Mouse (Mus musculus) forebrain, embryonic 14.5 days (tissue): Measurements from ENCODE around the gene Mta2. TPM values are rescaled to one million over a fixed set of nuclear protein-coding genes. Genes with fewer than 3 reads are reported as not detected.

Experiments
- ATAC-seq: fragments of 200-750 bp; cut with Nextera tagmentation; 2 replicates; pipeline ENCODE4 v1.8.0; 2017; ENCODE audit warnings: mild to moderate bottlenecking, moderate library complexity
- DNase-seq: peaks from one replicate; pipeline ENCODE4 v3.0.0-alpha.2; 2015; ENCODE audit warnings: low spot score
- H3K27ac ChIP-seq: fragments of 300-500 bp; sonication (generic); 2 replicates; pipeline ENCODE4 v1.5.1; 2014; ENCODE audit warnings: low read depth, mild to moderate bottlenecking, control low read depth, low read length, moderate library complexity
- H3K27me3 ChIP-seq: fragments of 300-500 bp; sonication (generic); replicated peaks from 2 replicates; pipeline ENCODE4 v1.6.1; 2014; ENCODE audit warnings: low read length, control low read depth, mixed read lengths; ENCODE audit not compliant: control insufficient read depth, insufficient read depth
- H3K36me3 ChIP-seq: fragments of 300-500 bp; sonication (generic); 2 replicates; pipeline ENCODE4 v1.6.1; 2014; ENCODE audit warnings: low read length, control low read depth; ENCODE audit not compliant: control insufficient read depth, insufficient read depth
- H3K4me1 ChIP-seq: fragments of 300-500 bp; sonication (generic); 2 replicates; pipeline ENCODE4 v1.6.1; 2014; ENCODE audit warnings: antibody characterized with exemption, low read length, control low read depth; ENCODE audit not compliant: control insufficient read depth, insufficient read depth
- H3K4me2 ChIP-seq: fragments of 300-500 bp; sonication (generic); 2 replicates; pipeline ENCODE4 v1.6.1; 2014; ENCODE audit warnings: mild to moderate bottlenecking, control low read depth, low read length
- H3K4me3 ChIP-seq: fragments of 300-500 bp; sonication (generic); 2 replicates; pipeline ENCODE4 v1.5.1; 2014; ENCODE audit warnings: low read depth, low read length, control low read depth
- H3K9ac ChIP-seq: fragments of 300-500 bp; sonication (generic); 2 replicates; pipeline ENCODE4 v1.6.1; 2014; ENCODE audit warnings: mild to moderate bottlenecking, low read length, control low read depth, moderate library complexity
- H3K9me3 ChIP-seq: fragments of 300-500 bp; sonication (generic); replicated peaks from 2 replicates; pipeline ENCODE4 v1.6.1; 2016; ENCODE audit warnings: low read length, control low read depth, mixed read lengths; ENCODE audit not compliant: control insufficient read depth
- WGBS: fragments of 180-500 bp; shearing (Covaris S2); extraction: QIAGEN DNeasy Blood & Tissue Kit; methylation state at CpG from one replicate; pipeline ENCODE4 v1.1.7; 2014; 5-methylcytosine and 5-hydroxymethylcytosine counted together
- polyA plus RNA-seq: library from polyadenylated mRNA; unstranded; fragments of >200 nt; fragmentation: Nextera tagmentation; extraction: Ambion mirVana; gene quantifications from 2 replicates; pipeline ENCODE4 v1.2.1, GENCODE M21; 2014

The Mta2 gene
- polyA plus RNA-seq, 1 experiment from 2014 or later: 57.1 TPM

DNA sequence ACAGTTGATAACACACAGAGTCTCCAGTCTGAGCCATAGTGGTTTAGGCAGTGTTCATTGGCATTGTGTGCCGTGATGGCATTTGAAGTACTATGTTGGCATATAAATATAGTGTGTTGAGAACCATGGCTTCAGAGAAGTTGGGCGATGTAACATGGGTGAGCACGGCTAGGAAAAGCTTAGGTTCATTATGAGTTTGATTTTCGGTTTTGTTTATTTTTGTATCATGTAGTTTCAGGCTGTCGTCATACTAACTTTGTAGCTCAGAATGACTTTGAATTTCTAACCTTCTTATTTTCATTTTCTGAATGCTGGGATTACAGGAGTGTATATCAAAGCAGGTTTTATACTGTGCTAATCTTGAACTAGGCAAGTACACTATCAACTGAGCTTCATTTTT is 38.3 kb upstream of the Mta2 start:
- Histone ChIP-seq H3K4me1 (peaks cover 10% of the 10 kb centered on the region), H3K27ac (no peak overlapping the region), H3K36me3 (peaks cover 60% of the 10 kb centered on the region), H3K9ac (no peak overlapping the region), H3K27me3 (no peaks in the 10 kb centered on the region), H3K4me3 (no peak overlapping the region), H3K4me2 (no peak overlapping the region), H3K9me3 (no peaks in the 10 kb centered on the region)
- no peak for DNase-seq
- 96% methylated on average over 5 of the region's 5 CpGs for whole genome bisulfite sequencing
- no peak for ATAC-seq

GRCm38 (mm10) chr19:8908531-8908930 is 33.1 kb upstream of the Mta2 start:
- Histone ChIP-seq H3K9ac (no peak overlapping the region), H3K36me3 (peaks cover 96% of the 10 kb centered on the region), H3K4me3 (no peak overlapping the region), H3K27me3 (no peaks in the 10 kb centered on the region), H3K4me2 (no peak overlapping the region), H3K4me1 (no peaks in the 10 kb centered on the region), H3K9me3 (no peaks in the 10 kb centered on the region), H3K27ac (no peak overlapping the region)
- DNase-seq (no peak), ATAC-seq (no peak)
- WGBS: 94% methylated on average over 6 of the region's 6 CpGs

GRCm38 (mm10) chr19:8911810-8912209 is 29.9 kb upstream of the Mta2 start:
- H3K27ac ChIP-seq: no peak overlapping the region
- no peaks in the 10 kb centered on the region for H3K9me3 ChIP-seq
- H3K27me3 ChIP-seq: no peaks in the 10 kb centered on the region
- no peak overlapping the region for H3K4me2 ChIP-seq
- peaks cover 100% of the 10 kb centered on the region for H3K36me3 ChIP-seq
- H3K4me3 ChIP-seq: no peak overlapping the region
- no peaks in the 10 kb centered on the region for H3K4me1 ChIP-seq
- DNase-seq: no peak
- ATAC-seq: no peak
- H3K9ac ChIP-seq: no peak overlapping the region
- WGBS: 94% methylated on average over 5 of the region's 5 CpGs

GRCm38 (mm10) chr19:8914212-8914611 is 27.5 kb upstream of the Mta2 start:
- Histone ChIP-seq H3K27ac (no peak overlapping the region), H3K27me3 (no peaks in the 10 kb centered on the region), H3K4me3 (no peak overlapping the region), H3K4me2 (no peak overlapping the region), H3K9me3 (no peaks in the 10 kb centered on the region), H3K9ac (no peak overlapping the region), H3K36me3 (peaks cover 78% of the 10 kb centered on the region), H3K4me1 (no peaks in the 10 kb centered on the region)
- WGBS: 99% methylated on average over 3 of the region's 3 CpGs
- DNase-seq (no peak), ATAC-seq (no peak)

- WGBS: 94% methylated on average over 3 of the region's 3 CpGs
- H3K27ac ChIP-seq: no peak overlapping the region
- no peaks in the 10 kb centered on the region for H3K9me3 ChIP-seq
- H3K4me2 ChIP-seq: no peak overlapping the region
- no peak overlapping the region for H3K4me3 ChIP-seq
- peaks cover 9% of the 10 kb centered on the region; the same call in 1 of the 2 replicates for H3K4me1 ChIP-seq
- H3K27me3 ChIP-seq: no peaks in the 10 kb centered on the region
- DNase-seq: no peak
- ATAC-seq: no peak
- no peak overlapping the region for H3K9ac ChIP-seq
- H3K36me3 ChIP-seq: peaks cover 42% of the 10 kb centered on the region
Measured at GRCm38 (mm10) chr19:8919000-8919399, 22.7 kb upstream of the Mta2 start.

- Histone ChIP-seq H3K27me3 (no peaks in the 10 kb centered on the region), H3K4me3 (peak overlapping the region; percentile 84), H3K36me3 (peaks cover 35% of the 10 kb centered on the region), H3K27ac (0 out of 2 replicates have a peak overlapping the region, but pooled peaks have one; percentile 77), H3K9ac (peak overlapping the region; percentile 88; the same call in 1 of the 2 replicates), H3K4me2 (peak overlapping the region; percentile 69), H3K9me3 (no peaks in the 10 kb centered on the region), H3K4me1 (peaks cover 9% of the 10 kb centered on the region; the same call in 1 of the 2 replicates)
- WGBS: 76% methylated on average over 6 of the region's 6 CpGs
- DNase-seq (no peak), ATAC-seq (no peak)
Measured at GRCm38 (mm10) chr19:8919684-8920072, 22.0 kb upstream of the Mta2 start.

DNA sequence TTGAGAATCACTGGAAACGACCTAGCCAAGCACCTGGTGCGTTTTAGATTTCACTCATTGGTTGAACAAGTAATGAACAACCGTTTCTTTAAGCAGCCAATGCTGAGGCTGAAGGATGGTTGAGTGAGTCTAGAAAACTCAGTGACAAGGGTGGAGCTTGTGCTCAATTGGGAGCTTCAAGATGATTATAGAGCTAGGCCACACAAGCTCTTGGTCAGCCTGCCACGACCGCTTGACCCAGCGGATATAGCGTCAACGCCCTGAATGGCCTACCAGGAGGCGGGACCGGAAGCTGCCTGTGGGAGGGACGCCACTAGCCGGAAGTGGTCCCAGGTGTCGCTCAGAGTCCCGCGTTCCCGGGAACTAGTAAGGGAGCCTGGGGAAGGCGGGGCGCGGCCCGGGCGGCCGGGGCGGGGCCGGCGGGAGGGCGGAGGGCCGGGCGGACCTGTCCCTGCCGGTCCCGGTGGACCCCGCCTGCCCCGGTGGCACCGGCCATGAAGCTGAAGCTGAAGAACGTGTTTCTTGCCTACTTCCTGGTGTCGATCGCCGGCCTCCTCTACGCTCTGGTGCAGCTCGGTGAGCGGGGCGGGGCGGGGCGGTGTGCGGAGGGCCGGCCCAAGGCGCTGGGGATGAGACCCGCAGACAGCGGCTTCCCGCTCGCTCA is 21.5 kb upstream of the Mta2 start, which contains the start of gene B3gat3:
TSS of gene B3gat3 (plus strand) at position 302 of the 664 bp plus-strand sequence.
- H3K27me3 ChIP-seq: no peaks in the 10 kb centered on the region
- H3K4me3 ChIP-seq: peak within 1 kb of the TSS; percentile 84
- H3K36me3 ChIP-seq: peaks cover 31% of the 10 kb centered on the region
- peak within 1 kb of the TSS; percentile 88 for H3K9ac ChIP-seq
- peak within 1 kb of the TSS; percentile 77 for H3K27ac ChIP-seq
- ATAC-seq: peak; percentile 98
- WGBS: 2% methylated on average over 46 of the region's 50 CpGs
- H3K4me2 ChIP-seq: peak within 1 kb of the TSS; percentile 69
- H3K4me1 ChIP-seq: peaks cover 9% of the 10 kb centered on the region; the same call in 1 of the 2 replicates
- DNase-seq: peak; percentile 93
- H3K9me3 ChIP-seq: no peaks in the 10 kb centered on the region

- Histone ChIP-seq H3K9me3 (no peaks in the 10 kb centered on the region), H3K4me2 (peak overlapping the region; percentile 69), H3K36me3 (peaks cover 31% of the 10 kb centered on the region), H3K27ac (peak overlapping the region; percentile 77), H3K4me3 (peak overlapping the region; percentile 84), H3K27me3 (no peaks in the 10 kb centered on the region), H3K9ac (peak overlapping the region; percentile 88), H3K4me1 (peaks cover 9% of the 10 kb centered on the region; the same call in 1 of the 2 replicates)
- DNase-seq: peak; percentile 66
- no peak; the same call in 1 of the 2 replicates for ATAC-seq
- WGBS: 1% methylated on average over 6 of the region's 6 CpGs
Measured at GRCm38 (mm10) chr19:8920836-8921291, 20.8 kb upstream of the Mta2 start.

DNA sequence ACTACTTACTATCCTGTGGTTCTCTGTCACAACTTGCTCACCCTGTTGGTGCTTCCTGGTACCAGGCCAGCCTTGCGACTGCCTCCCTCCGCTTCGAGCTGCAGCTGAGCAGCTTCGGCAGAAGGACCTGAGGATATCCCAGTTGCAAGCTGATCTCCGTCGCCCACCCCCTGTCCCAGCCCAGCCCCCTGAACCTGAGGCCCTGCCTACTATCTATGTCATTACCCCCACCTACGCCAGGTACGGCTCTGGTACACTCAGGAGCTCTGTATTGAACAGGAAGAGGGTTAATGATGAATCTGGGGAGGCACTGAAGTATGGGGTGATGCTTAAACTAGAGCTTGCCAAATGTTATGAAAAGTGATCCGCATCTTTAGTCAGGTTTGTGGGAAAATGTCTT is 19.9 kb upstream of the Mta2 start:
- Histone ChIP-seq H3K4me3 (no peak overlapping the region), H3K36me3 (peaks cover 31% of the 10 kb centered on the region), H3K27me3 (no peaks in the 10 kb centered on the region), H3K9me3 (no peaks in the 10 kb centered on the region), H3K27ac (no peak overlapping the region), H3K4me2 (peak overlapping the region; percentile 69; the same call in 1 of the 2 replicates), H3K4me1 (peaks cover 9% of the 10 kb centered on the region; the same call in 1 of the 2 replicates), H3K9ac (no peak overlapping the region; the same call in 1 of the 2 replicates)
- 81% methylated on average over 9 of the region's 9 CpGs for whole genome bisulfite sequencing
- no peak for DNase-seq
- no peak for ATAC-seq
